Mouse (Mus musculus) heart, embryonic 16.5 days (tissue): ENCODE measurements around the gene Gatad2b. TPM values are rescaled to one million over a fixed set of nuclear protein-coding genes. Genes with fewer than 3 reads are reported as not detected.
A peak's percentile ranks its signal among the peaks of the same experiment; 100 is the strongest.

ENCODE experiments used
- ATAC-seq: fragments of 200-750 bp; cut with Nextera tagmentation; replicated peaks from 2 replicates; pipeline ENCODE4 v1.8.0; 2017; ENCODE audit warnings: moderate number of reproducible peaks; ENCODE audit not compliant: insufficient read depth, low FRiP score; ENCODE audit errors: extremely low read depth
- H3K27ac ChIP-seq: fragments of 300-500 bp; sonication (generic); 2 replicates; pipeline ENCODE4 v1.5.1; 2014; ENCODE audit warnings: mild to moderate bottlenecking, low read length, control low read depth, moderate library complexity
- H3K27me3 ChIP-seq: fragments of 300-500 bp; sonication (generic); 2 replicates; pipeline ENCODE4 v1.6.1; 2014; ENCODE audit warnings: low read length, mixed read lengths; ENCODE audit not compliant: control insufficient read depth, insufficient read depth
- H3K36me3 ChIP-seq: fragments of 300-500 bp; sonication (generic); 2 replicates; pipeline ENCODE4 v1.6.1; 2014; ENCODE audit not compliant: control insufficient read depth, insufficient read depth
- H3K4me1 ChIP-seq: fragments of 300-500 bp; sonication (generic); 2 replicates; pipeline ENCODE4 v1.6.1; 2014; ENCODE audit warnings: low read length, mixed read lengths; ENCODE audit not compliant: control insufficient read depth, insufficient read depth
- H3K4me2 ChIP-seq: fragments of 300-500 bp; sonication (generic); 2 replicates; pipeline ENCODE4 v1.6.1; 2014; ENCODE audit warnings: low read depth, mild to moderate bottlenecking, control low read depth, low read length
- H3K4me3 ChIP-seq: fragments of 300-500 bp; sonication (generic); 2 replicates; pipeline ENCODE4 v1.5.1; 2014; ENCODE audit warnings: mild to moderate bottlenecking, control low read depth, low read length
- H3K9ac ChIP-seq: fragments of 300-500 bp; sonication (generic); 2 replicates; pipeline ENCODE4 v1.6.1; 2014; ENCODE audit warnings: low read length, control low read depth
- H3K9me3 ChIP-seq: fragments of 300-500 bp; sonication (generic); replicated peaks from 2 replicates; pipeline ENCODE4 v1.6.1; 2016; ENCODE audit warnings: low read length; ENCODE audit not compliant: control insufficient read depth
- WGBS: fragments of 180-500 bp; shearing (Covaris S2); extraction: QIAGEN DNeasy Blood & Tissue Kit; methylation state at CpG from one replicate; pipeline ENCODE4 v1.1.7; 2014; 5-methylcytosine and 5-hydroxymethylcytosine counted together
- polyA plus RNA-seq: library from polyadenylated mRNA; unstranded; fragments of >200 nt; fragmentation: Nextera tagmentation; extraction: Ambion mirVana; gene quantifications from 2 replicates; pipeline ENCODE4 v1.2.1, GENCODE M21; 2015

The Gatad2b gene
- polyA plus RNA-seq, 1 experiment from 2014 or later: 8.7 TPM

GRCm38 (mm10) chr3:90359230-90359629, 66.3 kb downstream of the Gatad2b start:
- no peak overlapping the region for H3K9ac ChIP-seq
- H3K27ac ChIP-seq: no peak overlapping the region
- no peaks in the 10 kb centered on the region for H3K27me3 ChIP-seq
- peaks cover 39% of the 10 kb centered on the region for H3K36me3 ChIP-seq
- H3K9me3 ChIP-seq: no peaks in the 10 kb centered on the region
- no peaks in the 10 kb centered on the region for H3K4me1 ChIP-seq
- WGBS: 97% methylated on average over 1 of the region's 1 CpGs
- no peak overlapping the region for H3K4me3 ChIP-seq
- no peak for ATAC-seq
- H3K4me2 ChIP-seq: no peak overlapping the region

- Histone ChIP-seq H3K36me3 (peaks cover 20% of the 10 kb centered on the region), H3K4me2 (no peak overlapping the region), H3K9me3 (no peaks in the 10 kb centered on the region), H3K27me3 (no peaks in the 10 kb centered on the region), H3K27ac (no peak overlapping the region), H3K9ac (no peak overlapping the region), H3K4me1 (no peaks in the 10 kb centered on the region), H3K4me3 (no peak overlapping the region)
- ATAC-seq: no peak
- 83% methylated on average over 4 of the region's 4 CpGs for WGBS
These were observed 68.5 kb downstream of the Gatad2b start for GRCm38 (mm10) chr3:90361476-90361875.

GRCm38 (mm10) chr3:90362346-90362745, 69.4 kb downstream of the Gatad2b start:
- Histone ChIP-seq H3K9ac (no peak overlapping the region), H3K27ac (no peak overlapping the region), H3K4me3 (no peak overlapping the region), H3K4me2 (no peak overlapping the region), H3K9me3 (no peaks in the 10 kb centered on the region), H3K36me3 (peaks cover 15% of the 10 kb centered on the region), H3K4me1 (no peaks in the 10 kb centered on the region), H3K27me3 (no peaks in the 10 kb centered on the region)
- WGBS: 54% methylated on average over 2 of the region's 2 CpGs
- ATAC-seq: no peak

GRCm38 (mm10) chr3:90367001-90367632, 74.1 kb downstream of the Gatad2b start:
- Histone ChIP-seq H3K9ac (no peak overlapping the region), H3K9me3 (no peaks in the 10 kb centered on the region), H3K4me2 (no peak overlapping the region), H3K27me3 (no peaks in the 10 kb centered on the region), H3K27ac (no peak overlapping the region), H3K4me1 (no peaks in the 10 kb centered on the region), H3K4me3 (no peak overlapping the region), H3K36me3 (no peaks in the 10 kb centered on the region)
- WGBS: 82% methylated on average over 5 of the region's 5 CpGs
- ATAC-seq: no peak

GRCm38 (mm10) chr3:90369041-90369440, 76.1 kb downstream of the Gatad2b start:
- Histone ChIP-seq H3K27ac (no peak overlapping the region), H3K27me3 (no peaks in the 10 kb centered on the region), H3K9me3 (no peaks in the 10 kb centered on the region), H3K4me1 (no peaks in the 10 kb centered on the region), H3K4me2 (no peak overlapping the region), H3K9ac (no peak overlapping the region), H3K4me3 (no peak overlapping the region), H3K36me3 (no peaks in the 10 kb centered on the region)
- 24% methylated on average over 2 of the region's 2 CpGs for WGBS
- ATAC-seq: no peak

- Histone ChIP-seq H3K4me1 (no peaks in the 10 kb centered on the region), H3K4me2 (no peak overlapping the region), H3K27me3 (no peaks in the 10 kb centered on the region), H3K36me3 (no peaks in the 10 kb centered on the region), H3K27ac (no peak overlapping the region), H3K9ac (no peak overlapping the region), H3K9me3 (no peaks in the 10 kb centered on the region), H3K4me3 (no peak overlapping the region)
- no peak for ATAC-seq
- WGBS: 68% methylated on average over 7 of the region's 7 CpGs
These were observed 78.9 kb downstream of the Gatad2b start for GRCm38 (mm10) chr3:90371857-90372256.

GRCm38 (mm10) chr3:90372817-90373216, 79.8 kb downstream of the Gatad2b start:
- H3K9me3 ChIP-seq: no peaks in the 10 kb centered on the region
- H3K4me2 ChIP-seq: no peak overlapping the region
- H3K27ac ChIP-seq: no peak overlapping the region
- ATAC-seq: no peak
- H3K27me3 ChIP-seq: no peaks in the 10 kb centered on the region
- H3K4me1 ChIP-seq: no peaks in the 10 kb centered on the region
- H3K36me3 ChIP-seq: no peaks in the 10 kb centered on the region
- H3K9ac ChIP-seq: no peak overlapping the region
- H3K4me3 ChIP-seq: no peak overlapping the region
- 51% methylated on average over 5 of the region's 5 CpGs for WGBS

- no peaks in the 10 kb centered on the region for H3K36me3 ChIP-seq
- H3K4me2 ChIP-seq: no peak overlapping the region
- no peaks in the 10 kb centered on the region for H3K9me3 ChIP-seq
- no peaks in the 10 kb centered on the region for H3K27me3 ChIP-seq
- no peak overlapping the region for H3K27ac ChIP-seq
- WGBS: 28% methylated on average over 4 of the region's 4 CpGs
- no peak overlapping the region for H3K9ac ChIP-seq
- ATAC-seq: peak; percentile 37; the same call in 1 of the 2 replicates
- H3K4me3 ChIP-seq: no peak overlapping the region
- no peaks in the 10 kb centered on the region for H3K4me1 ChIP-seq
These were observed 80.6 kb downstream of the Gatad2b start for GRCm38 (mm10) chr3:90373432-90374028.

- Histone ChIP-seq H3K4me2 (no peak overlapping the region), H3K27me3 (no peaks in the 10 kb centered on the region), H3K4me1 (no peaks in the 10 kb centered on the region), H3K4me3 (no peak overlapping the region), H3K27ac (no peak overlapping the region), H3K9ac (no peak overlapping the region), H3K36me3 (no peaks in the 10 kb centered on the region), H3K9me3 (peaks cover 3% of the 10 kb centered on the region; the same call in 1 of the 2 replicates)
- ATAC-seq: no peak
- 68% methylated on average over 4 of the region's 4 CpGs for WGBS
These were observed 81.4 kb downstream of the Gatad2b start for GRCm38 (mm10) chr3:90374368-90374767.
